Mouse (Mus musculus): ENCODE results near the gene Gstt1.

- TF ChIP-seq USF1 (IDR thresholded peaks at IDR 0.05; ENCODE audit: low read depth, low read length) (no peak), POLR2A (IDR thresholded peaks at IDR 0.05; ENCODE audit: control insufficient read depth in 1 of 2, insufficient read depth in 1 of 2, low read depth in 1 of 2, low read length in 2 of 2, poor library complexity in 1 of 2) (no peak), MAX (IDR thresholded peaks at IDR 0.05; ENCODE audit: low read length) (no peak), RAD21 (IDR thresholded peaks at IDR 0.05; ENCODE audit: low read depth, low read length) (no peak), GATA1 (IDR thresholded peaks at IDR 0.05; ENCODE audit: low read depth, low read length) (no peak), CTCF (IDR thresholded peaks at IDR 0.05 in 2 of 3, conservative IDR thresholded peaks at IDR 0.05 in 1 of 3; ENCODE audit: control insufficient read depth in 1 of 3, insufficient read depth in 1 of 3, low read depth in 2 of 3, low read length in 3 of 3, poor library complexity in 1 of 3, severe bottlenecking in 1 of 3) (no peak), POLR2AphosphoS2 (IDR thresholded peaks at IDR 0.05; ENCODE audit: low read length) (no peak), NRF1 (IDR thresholded peaks at IDR 0.05; ENCODE audit: insufficient read depth, low read depth, low read length, poor library complexity, severe bottlenecking) (no peak), CHD2 (IDR thresholded peaks at IDR 0.05; ENCODE audit: low read length) (no peak), MEF2A (IDR thresholded peaks at IDR 0.05; ENCODE audit: extremely low read depth, insufficient replicate concordance, low read depth, low read length, poor library complexity, severe bottlenecking) (no peak)
Measured at GRCm38 (mm10) chr10:75788277-75788676, 10.1 kb downstream of the Gstt1 start.

All from MEL (cell line).